Mouse (Mus musculus): Measurements from ENCODE around the gene Speer2.

Speer2 gene

GRCm38 (mm10) chr16:69863644-69864043 is at the start of gene Speer2:
Gene Speer2, minus strand, starts transcription at chr16:69863744.
- CTCF ChIA-PET: no interaction called here

DNA sequence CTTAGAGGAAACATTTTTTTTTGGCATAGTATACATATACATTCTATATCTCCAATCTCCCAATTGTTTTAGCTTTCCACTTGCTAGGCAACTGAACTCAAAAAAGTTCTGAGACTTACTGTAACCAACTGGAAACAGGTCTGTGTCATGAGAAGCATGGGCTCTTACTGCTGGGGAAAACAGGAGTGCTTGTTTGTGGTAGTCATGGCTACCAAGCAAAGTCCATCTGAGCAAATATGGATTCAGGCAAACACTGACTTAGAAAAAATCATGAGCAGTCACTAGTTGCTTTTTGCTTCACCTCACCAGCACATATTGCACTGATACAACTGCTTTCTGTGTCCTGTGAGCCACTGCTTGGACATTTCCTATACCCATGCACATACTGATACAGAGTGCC is 40.8 kb upstream of the Speer2 start:
- CTCF ChIA-PET: no interaction called here

- CTCF ChIA-PET: no interaction called here
These were observed 17.2 kb upstream of the Speer2 start for GRCm38 (mm10) chr16:69880712-69881111.

DNA sequence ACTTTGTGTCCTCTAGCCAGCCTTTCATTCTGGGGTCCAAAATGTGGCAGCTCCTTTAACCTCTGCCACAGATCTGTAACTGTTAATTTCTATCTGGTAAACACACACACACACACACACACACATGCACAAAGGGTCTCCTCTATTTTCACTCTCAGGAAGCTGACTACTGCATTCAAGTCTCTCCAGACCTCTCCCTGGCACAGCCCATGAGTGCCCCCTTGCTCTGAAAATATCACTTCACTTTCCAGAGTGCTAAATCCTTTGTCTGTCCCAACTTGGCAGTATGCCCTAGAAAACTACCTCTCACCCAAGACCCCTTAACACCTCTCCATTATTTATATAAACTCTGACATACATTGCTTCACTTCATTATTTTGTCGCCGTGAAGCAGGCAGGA is 26.9 kb downstream of the Speer2 start:
- CTCF ChIA-PET: interaction anchor here (0.6 kb wide), 1 partner anchor 11 kb away, joined by 3 read pairs; no protein-coding TSS in a partner anchor

GRCm38 (mm10) chr16:69813652-69814051 is 49.9 kb downstream of the Speer2 start:
- CTCF ChIA-PET: no interaction called here
